Mouse (Mus musculus): ENCODE measurements around the gene Mylk.

GRCm38 (mm10) chr16:34902761-34903160 is 157.8 kb downstream of the Mylk start:
- no peak for TF ChIP-seq CTCF (IDR thresholded peaks at IDR 0.05; ENCODE audit: extremely low read depth, insufficient read depth, low read length)
- TF ChIP-seq POLR2A (IDR thresholded peaks at IDR 0.05; ENCODE audit: extremely low read depth, insufficient read depth, low read length) = no peak

Data from cortical plate, adult 2 months (tissue).